Mouse (Mus musculus) MEL (cell line): ENCODE measurements around the gene Polr3gl. TPM values are rescaled to one million over a fixed set of nuclear protein-coding genes. Genes with fewer than 3 reads are reported as not detected.

Source experiments
- DNase-seq: peaks from one replicate; pipeline ENCODE4 v3.0.0; 2011; ENCODE audit warnings: low read depth, low spot score
- H3K27ac ChIP-seq: 2 replicates; pipeline ENCODE4 v1.5.1; 2012; ENCODE audit warnings: low read depth, mild to moderate bottlenecking, control low read depth, low read length, moderate library complexity; ENCODE audit not compliant: control insufficient read depth
- H3K27me3 ChIP-seq, 2 experiments: fragments of 150-350 bp in 1 of 2; sonication (generic) in 1 of 2; 2 replicates each; pipeline ENCODE4 v1.6.1; 2012; ENCODE audit warnings: low read length in 2 of 2, mild to moderate bottlenecking in 2 of 2, improper control_type of control experiment in 1 of 2, moderate library complexity in 1 of 2; ENCODE audit not compliant: insufficient read depth in 2 of 2, control insufficient read depth in 1 of 2
- H3K36me3 ChIP-seq, 2 experiments: 2 replicates each; pipeline ENCODE4 v1.6.1; 2012 to 2014; ENCODE audit warnings: low read length in 2 of 2, improper control_type of control experiment in 1 of 2, inconsistent platforms in 1 of 2, mild to moderate bottlenecking in 1 of 2; ENCODE audit not compliant: insufficient read depth in 2 of 2, control insufficient read depth in 1 of 2
- H3K4me1 ChIP-seq, 2 experiments: fragments of 150-350 bp in 1 of 2; sonication (generic) in 1 of 2; 2 replicates each; pipeline ENCODE4 v1.6.1; 2012; ENCODE audit warnings: low read length in 2 of 2, improper control_type of control experiment in 1 of 2, mild to moderate bottlenecking in 1 of 2; ENCODE audit not compliant: insufficient read depth in 2 of 2, control insufficient read depth in 1 of 2
- H3K4me3 ChIP-seq, 2 experiments: fragments of 150-350 bp in 1 of 2; sonication (generic) in 1 of 2; 2 replicates each; pipeline ENCODE4 v1.5.1; 2012; ENCODE audit warnings: low read depth in 2 of 2, low read length in 2 of 2, mild to moderate bottlenecking in 2 of 2, moderate library complexity in 2 of 2, control low read depth in 1 of 2, improper control_type of control experiment in 1 of 2; ENCODE audit not compliant: control insufficient read depth in 1 of 2, insufficient read depth in 1 of 2
- H3K79me2 ChIP-seq: 2 replicates; pipeline ENCODE4 v1.6.1; 2012; ENCODE audit warnings: mild to moderate bottlenecking, low read length, moderate library complexity; ENCODE audit not compliant: control insufficient read depth, poor library complexity, insufficient read depth
- H3K9ac ChIP-seq: 2 replicates; pipeline ENCODE4 v1.6.1; 2012; ENCODE audit warnings: low read depth, mild to moderate bottlenecking, control low read depth, low read length, moderate library complexity; ENCODE audit not compliant: control insufficient read depth, poor library complexity, severe bottlenecking
- H3K9me3 ChIP-seq: fragments of 150-350 bp; sonication (generic); replicated peaks from 2 replicates; pipeline ENCODE4 v1.6.1; 2012; ENCODE audit warnings: mild to moderate bottlenecking, low read length, improper control_type of control experiment, moderate library complexity; ENCODE audit not compliant: insufficient read depth
- CHD1 ChIP-seq: IDR thresholded peaks from 2 replicates; pipeline ENCODE4 v1.6.1; 2012; ENCODE audit warnings: low read depth, mild to moderate bottlenecking, inconsistent platforms, low read length, improper control_type of control experiment
- CTCF ChIP-seq, 3 experiments: IDR thresholded peaks in 2 of 3; conservative IDR thresholded peaks in 1 of 3; 2 replicates each; pipeline ENCODE4 v1.5.1; 2011 to 2012; ENCODE audit warnings: low read length in 3 of 3, low read depth in 2 of 3, mild to moderate bottlenecking in 2 of 3, improper control_type of control experiment in 1 of 3, inconsistent platforms in 1 of 3, mixed read lengths in 1 of 3, moderate library complexity in 1 of 3; ENCODE audit not compliant: control insufficient read depth in 1 of 3, insufficient read depth in 1 of 3, poor library complexity in 1 of 3, severe bottlenecking in 1 of 3
- E2F4 ChIP-seq: IDR thresholded peaks from 2 replicates; pipeline ENCODE4 v1.6.1; 2011; ENCODE audit warnings: low read depth, low read length, improper control_type of control experiment, borderline replicate concordance
- GATA1 ChIP-seq: IDR thresholded peaks from 2 replicates; pipeline ENCODE4 v1.6.1; 2011; ENCODE audit warnings: low read depth, low read length, improper control_type of control experiment
- JUND ChIP-seq: IDR thresholded peaks from 2 replicates; pipeline ENCODE4 v1.6.1; 2011; ENCODE audit warnings: low read depth, mild to moderate bottlenecking, improper control_type of control experiment, low read length
- KAT2A ChIP-seq: conservative IDR thresholded peaks from 2 replicates; pipeline ENCODE4 v1.6.1; 2012; ENCODE audit warnings: low read depth, low read length, improper control_type of control experiment, inconsistent platforms
- MAFK ChIP-seq: IDR thresholded peaks from 2 replicates; pipeline ENCODE4 v1.6.1; 2011; ENCODE audit warnings: low read depth, mild to moderate bottlenecking, low read length, improper control_type of control experiment, borderline replicate concordance
- MAX ChIP-seq: IDR thresholded peaks from 2 replicates; pipeline ENCODE4 v1.6.1; 2011; ENCODE audit warnings: low read length, improper control_type of control experiment
- MEF2A ChIP-seq: IDR thresholded peaks from 2 replicates; pipeline ENCODE4 v1.6.1; 2014; ENCODE audit warnings: low read depth, mild to moderate bottlenecking, inconsistent platforms, low read length, improper control_type of control experiment; ENCODE audit not compliant: poor library complexity, insufficient replicate concordance, severe bottlenecking; ENCODE audit errors: extremely low read depth
- MYB ChIP-seq: IDR thresholded peaks from 2 replicates; pipeline ENCODE4 v1.6.1; 2011; ENCODE audit warnings: mild to moderate bottlenecking, low read depth, low read length, improper control_type of control experiment
- NRF1 ChIP-seq: IDR thresholded peaks from 2 replicates; pipeline ENCODE4 v1.6.1; 2014; ENCODE audit warnings: low read depth, mild to moderate bottlenecking, inconsistent platforms, low read length, improper control_type of control experiment, moderate library complexity; ENCODE audit not compliant: poor library complexity, insufficient read depth, severe bottlenecking
- POLR2AphosphoS2 ChIP-seq: IDR thresholded peaks from 2 replicates; pipeline ENCODE4 v1.6.1; 2011; ENCODE audit warnings: low read length, improper control_type of control experiment
- POLR2AphosphoS5 ChIP-seq: IDR thresholded peaks from 2 replicates; pipeline ENCODE4 v1.6.1; 2012; ENCODE audit warnings: low read depth, borderline replicate concordance, mild to moderate bottlenecking, inconsistent platforms, low read length, moderate library complexity, mixed read lengths
- TAL1 ChIP-seq: IDR thresholded peaks from 2 replicates; pipeline ENCODE4 v1.6.1; 2012; ENCODE audit warnings: mild to moderate bottlenecking, inconsistent platforms, low read length, moderate library complexity, mixed read lengths
- TCF12 ChIP-seq: IDR thresholded peaks from 2 replicates; pipeline ENCODE4 v1.6.1; 2014; ENCODE audit warnings: low read depth, mild to moderate bottlenecking, inconsistent platforms, low read length, improper control_type of control experiment, moderate library complexity
- USF2 ChIP-seq, 2 experiments: IDR thresholded peaks; 2 replicates each; pipeline ENCODE4 v1.6.1; 2011 to 2012; ENCODE audit warnings: improper control_type of control experiment in 2 of 2, low read length in 2 of 2, borderline replicate concordance in 1 of 2, inconsistent platforms in 1 of 2, low read depth in 1 of 2, mild to moderate bottlenecking in 1 of 2; ENCODE audit not compliant: insufficient read depth in 1 of 2
- ZC3H11A ChIP-seq: IDR thresholded peaks from 2 replicates; pipeline ENCODE4 v1.6.1; 2012; ENCODE audit warnings: low read depth, mild to moderate bottlenecking, inconsistent platforms, low read length, improper control_type of control experiment
- ZMIZ1 ChIP-seq: IDR thresholded peaks from 2 replicates; pipeline ENCODE4 v1.6.1; 2012; ENCODE audit warnings: low read depth, mild to moderate bottlenecking, inconsistent platforms, low read length, improper control_type of control experiment, moderate library complexity
- polyA plus RNA-seq, 2 experiments: library from polyadenylated mRNA; stranded (reverse) in 1 of 2; unstranded in 1 of 2; fragments of >175 nt in 1 of 2; fragments of >200 nt in 1 of 2; gene quantifications; 2 replicates each; pipeline versions ENCODE4 v1.2.1 to v1.2.4; 2012; ENCODE audit warnings: low replicate concordance in 2 of 2, low read depth in 1 of 2; ENCODE audit not compliant: insufficient read length in 2 of 2, insufficient read depth in 1 of 2, missing spikeins in 1 of 2
- total RNA-seq: library from RNA; depleted of rRNA; stranded (reverse); fragments of 300-350 nt; gene quantifications from 2 replicates; pipeline ENCODE4 v1.2.3, GENCODE M21; 2012

Gene Polr3gl
- total and polyA plus RNA-seq, 3 experiments: 31.1 to 39.8 TPM; not detected in 1

DNA sequence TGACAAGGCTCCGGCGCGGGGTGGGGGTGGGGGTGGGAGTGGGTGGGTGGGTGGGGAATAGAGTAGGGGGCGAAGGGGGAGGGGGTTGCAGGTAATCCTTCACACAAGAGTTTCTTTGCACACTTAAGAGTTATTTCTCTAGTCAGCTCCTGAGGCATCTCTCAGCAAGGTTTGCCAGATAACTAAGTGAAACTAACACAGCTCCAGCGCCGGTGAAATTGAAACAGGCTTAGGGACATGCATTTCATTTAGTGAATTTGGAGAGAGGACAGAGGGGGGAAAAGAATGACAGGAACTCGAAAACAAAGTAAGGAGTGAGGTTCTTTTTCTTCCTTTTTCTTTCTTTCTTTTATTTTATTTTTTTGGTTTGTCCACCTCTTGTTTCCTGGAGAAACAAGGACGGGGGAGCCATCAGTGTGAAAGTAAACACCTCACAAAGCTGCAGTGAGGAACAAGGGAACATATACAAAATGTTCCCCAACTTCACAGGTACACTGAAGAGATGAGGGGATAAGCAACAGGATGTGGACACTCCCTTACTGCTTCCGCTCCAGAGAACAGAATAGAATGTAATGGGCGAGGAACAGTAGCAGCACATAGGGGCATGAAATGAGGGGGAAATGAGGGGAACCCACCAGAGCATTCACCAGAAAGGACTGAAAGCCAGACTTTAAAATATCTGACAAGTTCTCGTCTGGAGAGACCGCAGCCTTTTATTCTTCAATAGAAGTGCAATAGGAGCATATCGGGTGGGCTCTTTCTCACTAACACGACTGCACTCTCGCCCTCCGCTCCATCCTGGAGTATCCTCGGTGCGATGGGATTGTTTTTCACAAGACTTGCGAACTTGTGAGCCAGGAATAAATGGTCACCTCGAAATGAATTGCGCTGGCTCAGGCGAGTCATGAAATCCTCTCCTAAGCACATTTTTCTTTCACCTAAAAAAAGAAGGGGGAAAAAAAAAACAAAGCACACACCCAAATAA is 37.0 kb downstream of the Polr3gl start:
- Histone ChIP-seq H3K27ac (peak overlapping the region; percentile 98), H3K4me3 (peak overlapping the region; percentile 34 to 68), H3K79me2 (peaks cover 45% of the 10 kb centered on the region), H3K27me3 (no peaks in the 10 kb centered on the region), H3K36me3 (peaks cover 11 to 44% of the 10 kb centered on the region in 2 experiments), H3K9me3 (no peaks in the 10 kb centered on the region), H3K4me1 (peaks cover 17 to 39% of the 10 kb centered on the region in 2 experiments), H3K9ac (peak overlapping the region; percentile 86)
- no peak for TF ChIP-seq ZMIZ1
- no peak for TF ChIP-seq JUND
- TF ChIP-seq POLR2AphosphoS5: 0 out of 2 replicates have a peak, but pooled peaks have one; percentile 75
- TF ChIP-seq POLR2AphosphoS2: no peak
- no peak for TF ChIP-seq ZC3H11A
- no peak for TF ChIP-seq NRF1
- DNase-seq: peak; percentile 92

DNA sequence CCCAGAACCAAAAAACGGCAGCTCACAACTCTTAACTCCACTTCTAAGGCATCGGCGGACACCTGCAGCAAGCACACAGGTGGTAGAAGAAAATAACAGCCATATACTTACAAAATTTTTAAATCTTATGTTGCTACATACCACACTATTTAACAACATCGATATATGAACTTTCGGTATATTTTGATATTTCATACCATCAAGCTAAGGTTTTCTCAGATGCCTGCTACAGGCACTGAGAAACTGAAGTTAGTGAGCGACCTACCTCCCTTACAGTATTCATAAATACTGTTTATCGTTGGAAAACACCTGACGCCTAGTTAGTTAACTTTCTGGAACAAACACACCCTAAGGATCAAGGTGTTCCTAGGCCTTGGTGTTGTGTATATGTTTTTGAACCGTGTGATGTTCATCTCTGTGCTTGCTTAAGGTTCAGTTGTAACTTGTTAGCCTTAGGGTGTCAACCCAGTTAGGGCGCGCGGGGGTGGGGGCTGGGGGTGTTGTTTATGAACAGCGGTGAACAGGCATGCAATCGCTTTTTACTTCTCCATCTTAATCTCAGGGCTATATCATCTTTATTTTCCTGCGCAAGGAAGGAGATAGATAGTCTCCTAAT is 37.9 kb downstream of the Polr3gl start:
- no peaks in the 10 kb centered on the region for H3K27me3 ChIP-seq
- peak overlapping the region; percentile 50 for H3K9ac ChIP-seq
- H3K9me3 ChIP-seq: no peaks in the 10 kb centered on the region
- H3K79me2 ChIP-seq: peaks cover 38% of the 10 kb centered on the region
- H3K27ac ChIP-seq: peak overlapping the region; percentile 80
- TF ChIP-seq CTCF (IDR thresholded peaks at IDR 0.05 in 2 of 3, conservative IDR thresholded peaks at IDR 0.05 in 1 of 3; ENCODE audit: control insufficient read depth in 1 of 3, insufficient read depth in 1 of 3, low read depth in 2 of 3, low read length in 3 of 3, poor library complexity in 1 of 3, severe bottlenecking in 1 of 3): no peak
- peak; percentile 53 for TF ChIP-seq TAL1
- TF ChIP-seq CHD1: no peak
- TF ChIP-seq, all 39 proteins: peak for 1
- H3K4me3 ChIP-seq: peak overlapping the region; percentile 3 to 19
- peak; percentile 83 for DNase-seq
- H3K36me3 ChIP-seq: peaks cover 11 to 46% of the 10 kb centered on the region in 2 experiments
- peaks cover 23 to 41% of the 10 kb centered on the region in 2 experiments for H3K4me1 ChIP-seq

DNA sequence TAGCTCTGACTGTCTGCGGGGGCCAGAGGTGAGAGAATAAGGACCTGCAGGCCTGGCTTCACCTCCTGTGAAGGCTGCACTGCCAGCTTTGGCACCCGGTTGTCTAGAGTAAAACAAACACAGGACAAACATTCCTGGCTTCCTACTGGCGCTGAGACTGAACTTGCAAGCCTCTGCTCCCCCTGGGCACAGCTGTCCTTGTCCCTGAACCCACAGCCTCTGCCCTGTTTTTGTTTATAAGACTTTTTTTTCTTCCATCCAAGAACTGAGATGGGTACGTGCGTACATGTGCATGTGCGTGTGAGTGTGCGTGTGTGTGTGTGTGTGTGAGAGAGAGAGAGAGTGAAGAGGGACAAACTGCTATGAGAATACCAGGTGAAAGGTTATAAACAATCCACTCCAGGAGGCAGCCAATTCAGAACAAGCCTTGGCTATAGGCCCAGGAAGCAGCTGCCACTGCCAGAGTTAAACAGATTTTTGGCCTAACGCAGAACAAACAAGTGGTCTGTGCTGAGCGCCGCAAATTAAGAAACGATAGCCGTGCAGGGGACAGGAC is 38.9 kb downstream of the Polr3gl start:
- peaks cover 5 to 36% of the 10 kb centered on the region in 2 experiments for H3K36me3 ChIP-seq
- no peak for TF ChIP-seq KAT2A
- TF ChIP-seq JUND: no peak
- no peak for TF ChIP-seq GATA1
- no peak for TF ChIP-seq USF2 (IDR thresholded peaks at IDR 0.05; ENCODE audit: borderline replicate concordance in 1 of 2, insufficient read depth in 1 of 2, low read depth in 1 of 2, low read length in 2 of 2)
- TF ChIP-seq CTCF (IDR thresholded peaks at IDR 0.05 in 2 of 3, conservative IDR thresholded peaks at IDR 0.05 in 1 of 3; ENCODE audit: control insufficient read depth in 1 of 3, insufficient read depth in 1 of 3, low read depth in 2 of 3, low read length in 3 of 3, poor library complexity in 1 of 3, severe bottlenecking in 1 of 3): no peak
- TF ChIP-seq MEF2A: no peak
- TF ChIP-seq ZMIZ1: no peak
- TF ChIP-seq MYB: no peak
- TF ChIP-seq MAX: no peak
- TF ChIP-seq TCF12: no peak
- no peak for TF ChIP-seq E2F4
- TF ChIP-seq MAFK: no peak
- no peak overlapping the region for H3K4me3 ChIP-seq
- peaks cover 23 to 34% of the 10 kb centered on the region in 2 experiments for H3K4me1 ChIP-seq
- H3K79me2 ChIP-seq: peaks cover 28% of the 10 kb centered on the region
- peak overlapping the region; percentile 10; the same call in 1 of the 2 replicates for H3K27ac ChIP-seq
- H3K27me3 ChIP-seq: no peaks in the 10 kb centered on the region
- no peaks in the 10 kb centered on the region for H3K9me3 ChIP-seq
- DNase-seq: no peak
- H3K9ac ChIP-seq: no peak overlapping the region
